Mouse (Mus musculus) stomach, embryonic 14.5 days (tissue): Measurements from ENCODE around the gene Ankrd33. TPM values are rescaled to one million over a fixed set of nuclear protein-coding genes. Genes with fewer than 3 reads are reported as not detected.

ENCODE experiments used
- ATAC-seq: fragments of 200-750 bp; cut with Nextera tagmentation; 2 replicates; pipeline ENCODE4 v1.8.0; 2017; ENCODE audit warnings: low read depth, moderate TSS enrichment; ENCODE audit not compliant: insufficient number of reproducible peaks, insufficient read depth, low FRiP score
- H3K27ac ChIP-seq: fragments of 300-500 bp; sonication (generic); 2 replicates; pipeline ENCODE4 v1.5.1; 2014; ENCODE audit warnings: mild to moderate bottlenecking, low read length, moderate library complexity, mixed read lengths
- H3K27me3 ChIP-seq: fragments of 300-500 bp; sonication (generic); 2 replicates; pipeline ENCODE4 v1.6.1; 2014; ENCODE audit warnings: low read length, control low read depth, mixed read lengths; ENCODE audit not compliant: control insufficient read depth, insufficient read depth
- H3K36me3 ChIP-seq: fragments of 300-500 bp; sonication (generic); 2 replicates; pipeline ENCODE4 v1.6.1; 2014; ENCODE audit warnings: mild to moderate bottlenecking, control low read depth, low read length, moderate library complexity, mixed read lengths; ENCODE audit not compliant: control insufficient read depth, insufficient read depth
- H3K4me1 ChIP-seq: fragments of 300-500 bp; sonication (generic); 2 replicates; pipeline ENCODE4 v1.6.1; 2014; ENCODE audit warnings: low read length, control low read depth, mixed read lengths; ENCODE audit not compliant: control insufficient read depth, insufficient read depth
- H3K4me2 ChIP-seq: fragments of 300-500 bp; sonication (generic); replicated peaks from 2 replicates; pipeline ENCODE4 v1.6.1; 2014; ENCODE audit warnings: low read depth, low read length, control low read depth
- H3K4me3 ChIP-seq: fragments of 300-500 bp; sonication (generic); 2 replicates; pipeline ENCODE4 v1.5.1; 2014; ENCODE audit warnings: low read depth, low read length, control low read depth
- H3K9ac ChIP-seq: fragments of 300-500 bp; sonication (generic); replicated peaks from 2 replicates; pipeline ENCODE4 v1.6.1; 2014; ENCODE audit warnings: low read depth, mild to moderate bottlenecking, control low read depth, low read length, moderate library complexity, mixed read lengths
- H3K9me3 ChIP-seq: fragments of 300-500 bp; sonication (generic); 2 replicates; pipeline ENCODE4 v1.6.1; 2016; ENCODE audit warnings: low read depth, low read length, control low read depth; ENCODE audit not compliant: control insufficient read depth
- WGBS: fragments of 180-500 bp; shearing (Covaris S2); extraction: QIAGEN DNeasy Blood & Tissue Kit; methylation state at CpG from one replicate; pipeline ENCODE4 v1.1.7; 2014; 5-methylcytosine and 5-hydroxymethylcytosine counted together
- polyA plus RNA-seq: library from polyadenylated mRNA; unstranded; fragments of >200 nt; fragmentation: Nextera tagmentation; extraction: Ambion mirVana; gene quantifications from 2 replicates; pipeline ENCODE4 v1.2.1, GENCODE M21; 2014

The Ankrd33 gene
- polyA plus RNA-seq, 1 experiment from 2014 or later: not detected

GRCm38 (mm10) chr15:101080031-101080520, 35.5 kb upstream of the Ankrd33 start:
- Histone ChIP-seq H3K4me2 (no peak overlapping the region), H3K36me3 (no peaks in the 10 kb centered on the region), H3K27me3 (no peaks in the 10 kb centered on the region), H3K27ac (no peak overlapping the region), H3K4me1 (peaks cover 29% of the 10 kb centered on the region), H3K4me3 (no peak overlapping the region), H3K9me3 (no peaks in the 10 kb centered on the region), H3K9ac (no peak overlapping the region)
- no peak for ATAC-seq
- WGBS: 90% methylated on average over 9 of the region's 9 CpGs

- peaks cover 22% of the 10 kb centered on the region for H3K4me1 ChIP-seq
- WGBS: 82% methylated on average over 7 of the region's 7 CpGs
Observed at GRCm38 (mm10) chr15:101081035-101081548, 34.5 kb upstream of the Ankrd33 start.

GRCm38 (mm10) chr15:101082236-101082635, 33.3 kb upstream of the Ankrd33 start:
- H3K27me3 ChIP-seq: no peaks in the 10 kb centered on the region
- peak overlapping the region; percentile 44; the same call in 1 of the 2 replicates for H3K27ac ChIP-seq
- 52% methylated on average over 4 of the region's 4 CpGs for WGBS
- no peak overlapping the region for H3K9ac ChIP-seq
- no peaks in the 10 kb centered on the region for H3K9me3 ChIP-seq
- no peak overlapping the region for H3K4me3 ChIP-seq
- no peaks in the 10 kb centered on the region for H3K36me3 ChIP-seq
- H3K4me1 ChIP-seq: peaks cover 13% of the 10 kb centered on the region
- H3K4me2 ChIP-seq: no peak overlapping the region
- peak; percentile 28; the same call in 1 of the 2 replicates for ATAC-seq

More at GRCm38 (mm10) chr15:101081035-101081548, 34.5 kb upstream of the Ankrd33 start:
- no peak overlapping the region for H3K4me3 ChIP-seq
- H3K9ac ChIP-seq: no peak overlapping the region
- no peak for ATAC-seq
- no peak overlapping the region for H3K4me2 ChIP-seq
- H3K27ac ChIP-seq: peak overlapping the region; percentile 10; the same call in 1 of the 2 replicates
- no peaks in the 10 kb centered on the region for H3K36me3 ChIP-seq
- no peaks in the 10 kb centered on the region for H3K9me3 ChIP-seq
- H3K27me3 ChIP-seq: no peaks in the 10 kb centered on the region

GRCm38 (mm10) chr15:101084499-101084898, 31.1 kb upstream of the Ankrd33 start:
- ATAC-seq: no peak
- Histone ChIP-seq H3K9me3 (no peaks in the 10 kb centered on the region), H3K9ac (no peak overlapping the region), H3K4me1 (peaks cover 13% of the 10 kb centered on the region), H3K27me3 (no peaks in the 10 kb centered on the region), H3K27ac (no peak overlapping the region), H3K4me3 (no peak overlapping the region), H3K36me3 (no peaks in the 10 kb centered on the region), H3K4me2 (no peak overlapping the region)
- WGBS: 73% methylated on average over 10 of the region's 10 CpGs

- H3K9me3 ChIP-seq: no peaks in the 10 kb centered on the region
- no peak overlapping the region for H3K4me3 ChIP-seq
- no peak overlapping the region for H3K9ac ChIP-seq
- WGBS: 56% methylated on average over 9 of the region's 9 CpGs
- no peak for ATAC-seq
- no peaks in the 10 kb centered on the region for H3K36me3 ChIP-seq
- H3K4me2 ChIP-seq: no peak overlapping the region
- H3K27me3 ChIP-seq: no peaks in the 10 kb centered on the region
- peaks cover 11% of the 10 kb centered on the region for H3K4me1 ChIP-seq
- H3K27ac ChIP-seq: no peak overlapping the region
Observed at GRCm38 (mm10) chr15:101086451-101086850, 29.1 kb upstream of the Ankrd33 start.

GRCm38 (mm10) chr15:101086956-101087355, 28.6 kb upstream of the Ankrd33 start:
- H3K4me2 ChIP-seq: no peak overlapping the region
- H3K9me3 ChIP-seq: no peaks in the 10 kb centered on the region
- H3K36me3 ChIP-seq: no peaks in the 10 kb centered on the region
- H3K27me3 ChIP-seq: no peaks in the 10 kb centered on the region
- no peak for ATAC-seq
- 68% methylated on average over 3 of the region's 3 CpGs for WGBS
- H3K4me1 ChIP-seq: peaks cover 7% of the 10 kb centered on the region
- H3K4me3 ChIP-seq: no peak overlapping the region
- no peak overlapping the region for H3K9ac ChIP-seq
- H3K27ac ChIP-seq: no peak overlapping the region

- 64% methylated on average over 4 of the region's 4 CpGs for WGBS
- Histone ChIP-seq H3K9me3 (no peaks in the 10 kb centered on the region), H3K27ac (no peak overlapping the region), H3K9ac (no peak overlapping the region), H3K27me3 (no peaks in the 10 kb centered on the region), H3K4me1 (peaks cover 6% of the 10 kb centered on the region), H3K4me3 (no peak overlapping the region), H3K36me3 (no peaks in the 10 kb centered on the region), H3K4me2 (no peak overlapping the region)
- no peak for ATAC-seq
Observed at GRCm38 (mm10) chr15:101088291-101088690, 27.3 kb upstream of the Ankrd33 start.

- H3K4me3 ChIP-seq: no peak overlapping the region
- WGBS: 94% methylated on average over 8 of the region's 8 CpGs
- ATAC-seq: no peak
Observed at GRCm38 (mm10) chr15:101091551-101091950, 24.0 kb upstream of the Ankrd33 start.

More at GRCm38 (mm10) chr15:101091551-101091950, 24.0 kb upstream of the Ankrd33 start:
- no peak overlapping the region for H3K9ac ChIP-seq
- no peak overlapping the region for H3K4me2 ChIP-seq
- no peaks in the 10 kb centered on the region for H3K36me3 ChIP-seq
- no peak overlapping the region for H3K27ac ChIP-seq
- H3K4me1 ChIP-seq: peaks cover 9% of the 10 kb centered on the region
- H3K27me3 ChIP-seq: no peaks in the 10 kb centered on the region
- no peaks in the 10 kb centered on the region for H3K9me3 ChIP-seq
